Mouse (Mus musculus) ES-E14 (cell line): Measurements from ENCODE around the gene Actr1a.

Source experiments
- HCFC1 ChIP-seq: IDR thresholded peaks from 2 replicates; pipeline ENCODE4 v1.6.1; 2012; ENCODE audit warnings: low read length, inconsistent platforms, borderline replicate concordance; ENCODE audit not compliant: insufficient read depth
- MAFK ChIP-seq: IDR thresholded peaks from 2 replicates; pipeline ENCODE4 v1.6.1; 2014; ENCODE audit warnings: mild to moderate bottlenecking, low read depth, low read length, inconsistent platforms; ENCODE audit not compliant: insufficient read depth

GRCm38 (mm10) chr19:46339287-46339971 is 56.1 kb downstream of the Actr1a start:
- TF ChIP-seq MAFK = no peak
- TF ChIP-seq HCFC1 = no peak
